Mouse (Mus musculus) frontal cortex, postnatal 36 days (tissue): Measurements from ENCODE around the gene Gstm1.

Source experiments
- DNase-seq, 2 experiments: peaks; one replicate each; pipeline ENCODE4 v3.0.0; 2022; ENCODE audit warnings: low spot score in 2 of 2

The Gstm1 gene

DNA sequence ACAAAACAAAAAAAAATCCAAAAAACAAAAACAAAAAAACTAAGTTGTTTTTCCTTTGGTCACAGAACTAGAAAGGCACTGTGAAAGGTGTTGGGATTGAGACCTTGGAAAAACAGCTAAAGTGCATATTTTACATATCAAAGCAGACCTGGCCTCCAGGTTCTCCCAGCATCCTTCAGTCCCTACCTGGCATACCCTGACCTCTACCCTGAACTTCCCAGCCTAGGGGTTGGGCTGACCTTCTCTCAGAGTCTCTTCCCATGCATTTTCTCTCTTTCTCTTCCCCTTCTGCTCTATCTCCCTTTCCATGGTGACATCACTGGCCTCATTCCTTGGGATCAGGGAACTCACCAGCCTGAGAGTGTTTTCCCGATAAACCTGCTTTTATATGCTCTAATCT is 52.2 kb downstream of the Gstm1 start:
- DNase-seq = no peak

GRCm38 (mm10) chr3:107964656-107965308 is 53.0 kb downstream of the Gstm1 start:
- DNase-seq = no peak

- DNase-seq = no peak
Observed at GRCm38 (mm10) chr3:107964026-107964425, 53.7 kb downstream of the Gstm1 start.
